Mouse (Mus musculus) c-Kit-positive CD71-positive TER-119-negative erythroid progenitor cells, embryonic 14.5 days (primary cell): ENCODE results near the gene Mtmr12.

ENCODE experiments used
- DNase-seq: peaks from one replicate; pipeline ENCODE4 v3.0.0-alpha.2; 2013; ENCODE audit warnings: low read depth

The Mtmr12 gene

DNA sequence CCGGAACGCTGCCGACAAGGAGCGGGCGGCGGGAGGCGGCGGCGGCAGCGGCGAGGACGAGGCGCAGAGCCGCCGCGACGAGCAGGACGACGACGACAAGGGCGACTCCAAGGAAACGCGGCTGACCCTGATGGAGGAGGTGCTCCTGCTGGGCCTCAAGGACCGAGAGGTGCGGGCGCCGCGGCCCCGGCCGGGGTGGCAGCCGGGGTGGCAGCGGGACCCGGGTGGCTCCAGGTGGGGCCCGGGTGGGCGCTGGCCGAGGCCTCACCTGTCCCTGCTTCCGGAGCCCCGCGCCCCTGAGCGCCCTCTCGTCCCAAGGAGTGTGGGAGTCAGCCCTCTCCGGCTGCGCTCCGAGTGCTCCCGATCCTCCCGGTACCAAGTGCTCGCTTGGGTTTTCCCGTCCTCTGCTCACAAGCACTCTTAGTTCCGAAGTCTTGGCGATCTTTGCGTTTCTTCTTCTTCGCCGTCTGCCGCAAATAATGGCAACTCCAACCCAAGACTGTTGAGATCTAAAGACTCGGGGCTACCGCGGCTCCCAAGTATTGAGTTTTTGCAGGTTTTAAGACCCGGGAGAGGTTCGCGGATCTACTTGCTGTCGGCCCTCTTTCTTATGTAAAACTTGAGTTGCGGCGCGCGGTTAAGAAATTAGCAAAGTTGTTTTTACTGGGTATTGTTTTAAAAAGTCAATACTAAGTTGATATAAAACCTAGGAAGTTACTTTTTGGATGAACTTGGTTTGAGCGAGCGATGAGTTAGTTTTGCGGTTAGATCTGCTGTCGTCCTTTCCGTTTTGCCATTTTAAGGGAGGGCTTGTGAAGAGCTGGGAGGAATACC, 117.2 kb downstream of the Mtmr12 start, which contains the start of gene 1810049J17Rik:
1810049J17Rik (minus strand) TSS at position 112 of the 834 bp plus-strand sequence.
- DNase-seq = no peak

GRCm38 (mm10) chr15:12322676-12323402, 118.0 kb downstream of the Mtmr12 start:
- DNase-seq = no peak
